Mouse (Mus musculus) hindbrain, embryonic 11.5 days (tissue): ENCODE measurements around the gene Vstm4. TPM values are rescaled to one million over a fixed set of nuclear protein-coding genes. Genes with fewer than 3 reads are reported as not detected.

Experiments used
- ATAC-seq: fragments of 200-750 bp; cut with Nextera tagmentation; 2 replicates; pipeline ENCODE4 v1.8.0; 2017; ENCODE audit warnings: mild to moderate bottlenecking, moderate TSS enrichment, moderate library complexity; ENCODE audit not compliant: low FRiP score
- DNase-seq: peaks from one replicate; pipeline ENCODE4 v3.0.0-alpha.2; 2015; ENCODE audit warnings: low spot score
- H3K27ac ChIP-seq: fragments of 300-500 bp; sonication (generic); 2 replicates; pipeline ENCODE4 v1.5.1; 2014; ENCODE audit warnings: mild to moderate bottlenecking, low read depth, low read length
- H3K27me3 ChIP-seq: fragments of 300-500 bp; sonication (generic); 2 replicates; pipeline ENCODE4 v1.6.1; 2014; ENCODE audit warnings: mild to moderate bottlenecking, low read length, moderate library complexity, mixed read lengths; ENCODE audit not compliant: control insufficient read depth, insufficient read depth
- H3K36me3 ChIP-seq: fragments of 300-500 bp; sonication (generic); 2 replicates; pipeline ENCODE4 v1.6.1; 2014; ENCODE audit warnings: mild to moderate bottlenecking, low read length, moderate library complexity, mixed read lengths; ENCODE audit not compliant: control insufficient read depth, insufficient read depth
- H3K4me1 ChIP-seq: fragments of 300-500 bp; sonication (generic); replicated peaks from 2 replicates; pipeline ENCODE4 v1.6.1; 2014; ENCODE audit warnings: low read length, mixed read lengths; ENCODE audit not compliant: control insufficient read depth, insufficient read depth
- H3K4me2 ChIP-seq: fragments of 300-500 bp; sonication (generic); replicated peaks from 2 replicates; pipeline ENCODE4 v1.6.1; 2014; ENCODE audit warnings: mild to moderate bottlenecking, low read depth, low read length
- H3K4me3 ChIP-seq: fragments of 300-500 bp; sonication (generic); 2 replicates; pipeline ENCODE4 v1.5.1; 2014; ENCODE audit warnings: low read depth, low read length
- H3K9ac ChIP-seq: fragments of 300-500 bp; sonication (generic); 2 replicates; pipeline ENCODE4 v1.6.1; 2014; ENCODE audit warnings: low read depth, low read length
- H3K9me3 ChIP-seq: fragments of 300-500 bp; sonication (generic); 2 replicates; pipeline ENCODE4 v1.6.1; 2016; ENCODE audit warnings: low read length; ENCODE audit not compliant: control insufficient read depth
- WGBS: fragments of 180-500 bp; shearing (Covaris S2); extraction: QIAGEN DNeasy Blood & Tissue Kit; methylation state at CpG from one replicate; pipeline ENCODE4 v1.1.7; 2014; 5-methylcytosine and 5-hydroxymethylcytosine counted together
- polyA plus RNA-seq: library from polyadenylated mRNA; unstranded; fragments of >200 nt; fragmentation: Nextera tagmentation; extraction: Ambion mirVana; gene quantifications from 2 replicates; pipeline ENCODE4 v1.2.1, GENCODE M21; 2014

Vstm4 gene
- polyA plus RNA-seq, 1 experiment from 2014 or later = 3.3 TPM

DNA sequence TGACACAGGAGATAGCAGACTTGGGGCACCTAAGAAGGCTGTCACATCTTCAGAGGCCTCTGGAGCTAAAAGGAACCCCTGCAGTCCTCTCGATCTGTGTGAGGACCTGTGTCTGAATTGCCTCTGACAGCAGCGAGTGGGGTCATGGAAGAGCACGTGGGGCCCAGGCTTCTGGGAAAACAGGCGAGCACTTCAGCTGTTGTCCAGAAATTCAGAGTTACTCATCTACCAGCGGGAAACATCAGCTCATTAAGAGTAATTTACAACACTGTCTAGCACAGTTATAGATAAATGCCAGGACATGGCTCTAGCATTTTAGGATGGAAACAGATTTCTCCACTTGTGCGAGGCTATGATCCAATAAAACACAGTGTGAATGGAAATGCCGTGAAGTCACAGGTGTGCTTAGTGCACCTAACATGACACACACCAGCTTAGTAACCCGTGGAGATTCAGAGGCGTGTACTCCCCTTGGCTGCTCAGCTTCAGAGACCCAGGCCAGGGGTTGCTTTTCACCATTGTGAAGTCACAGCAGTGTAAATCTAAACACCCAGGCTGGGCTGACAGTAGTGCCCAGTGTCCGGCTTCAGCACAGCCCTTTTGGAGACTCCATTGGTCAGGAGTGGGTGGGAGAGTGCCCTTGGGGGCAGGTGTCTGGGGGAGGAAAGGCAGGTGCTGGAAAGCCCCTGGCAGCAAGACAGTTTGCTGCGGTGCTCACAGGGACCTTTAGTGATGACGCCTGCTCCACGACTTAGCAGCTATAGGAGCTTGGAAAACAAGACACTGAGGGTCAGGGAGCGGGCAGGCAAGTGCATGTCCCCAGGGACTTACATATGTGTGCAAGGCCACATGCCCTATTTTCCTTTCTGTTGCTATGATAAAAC is 32.0 kb upstream of the Vstm4 start:
- ATAC-seq (no peak), DNase-seq (no peak)
- H3K4me1 ChIP-seq = no peaks in the 10 kb centered on the region
- no peak overlapping the region for H3K4me3 ChIP-seq
- H3K27me3 ChIP-seq = no peaks in the 10 kb centered on the region
- no peaks in the 10 kb centered on the region for H3K9me3 ChIP-seq
- H3K9ac ChIP-seq = no peak overlapping the region
- no peaks in the 10 kb centered on the region for H3K36me3 ChIP-seq
- no peak overlapping the region for H3K4me2 ChIP-seq
- H3K27ac ChIP-seq = no peak overlapping the region
- WGBS = 57% methylated on average over 14 of the region's 14 CpGs

DNA sequence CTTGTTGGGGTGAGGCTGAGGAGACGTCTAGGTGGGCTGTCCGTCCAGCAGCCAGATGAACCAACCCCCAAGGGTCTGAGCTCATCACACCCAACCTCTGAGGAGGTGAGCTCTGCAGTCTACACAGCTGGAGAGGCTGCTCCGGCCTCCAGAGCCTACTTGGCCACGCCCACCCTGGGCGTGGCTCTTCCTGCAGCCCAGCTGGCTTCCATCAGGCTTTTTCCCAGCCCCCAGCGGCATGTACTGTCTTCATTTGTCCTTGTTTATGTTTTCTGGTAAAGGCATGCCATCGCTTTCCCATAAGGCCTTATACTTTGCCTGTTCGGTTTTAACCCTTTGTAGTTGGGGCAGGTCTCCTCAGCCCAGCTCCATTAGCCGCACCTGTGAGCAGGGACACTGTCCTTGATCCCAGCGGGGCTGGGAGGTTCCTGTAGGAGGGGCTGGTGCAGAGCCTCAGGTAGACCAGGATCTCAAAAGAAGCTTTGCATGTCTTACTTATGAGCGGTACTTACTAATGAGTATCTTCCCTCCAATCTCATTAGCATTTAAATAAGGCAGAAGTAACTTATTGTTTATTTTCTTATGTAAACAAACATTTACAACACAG is 31.0 kb upstream of the Vstm4 start:
- Histone ChIP-seq H3K36me3 (no peaks in the 10 kb centered on the region), H3K4me1 (no peaks in the 10 kb centered on the region), H3K9me3 (no peaks in the 10 kb centered on the region), H3K27ac (no peak overlapping the region), H3K27me3 (no peaks in the 10 kb centered on the region), H3K4me3 (no peak overlapping the region), H3K9ac (no peak overlapping the region), H3K4me2 (0 out of 2 replicates have a peak overlapping the region, but pooled peaks have one; percentile 8)
- ATAC-seq (peak; percentile 61), DNase-seq (peak; percentile 80)
- WGBS = 9% methylated on average over 11 of the region's 11 CpGs

- Histone ChIP-seq H3K9me3 (no peaks in the 10 kb centered on the region), H3K27me3 (no peaks in the 10 kb centered on the region), H3K4me1 (no peaks in the 10 kb centered on the region), H3K36me3 (no peaks in the 10 kb centered on the region), H3K9ac (no peak overlapping the region), H3K4me2 (no peak overlapping the region), H3K4me3 (no peak overlapping the region), H3K27ac (no peak overlapping the region)
- ATAC-seq = no peak
- DNase-seq = no peak
- WGBS = 71% methylated on average over 4 of the region's 4 CpGs
These were observed 29.4 kb upstream of the Vstm4 start for GRCm38 (mm10) chr14:32827165-32827564.

DNA sequence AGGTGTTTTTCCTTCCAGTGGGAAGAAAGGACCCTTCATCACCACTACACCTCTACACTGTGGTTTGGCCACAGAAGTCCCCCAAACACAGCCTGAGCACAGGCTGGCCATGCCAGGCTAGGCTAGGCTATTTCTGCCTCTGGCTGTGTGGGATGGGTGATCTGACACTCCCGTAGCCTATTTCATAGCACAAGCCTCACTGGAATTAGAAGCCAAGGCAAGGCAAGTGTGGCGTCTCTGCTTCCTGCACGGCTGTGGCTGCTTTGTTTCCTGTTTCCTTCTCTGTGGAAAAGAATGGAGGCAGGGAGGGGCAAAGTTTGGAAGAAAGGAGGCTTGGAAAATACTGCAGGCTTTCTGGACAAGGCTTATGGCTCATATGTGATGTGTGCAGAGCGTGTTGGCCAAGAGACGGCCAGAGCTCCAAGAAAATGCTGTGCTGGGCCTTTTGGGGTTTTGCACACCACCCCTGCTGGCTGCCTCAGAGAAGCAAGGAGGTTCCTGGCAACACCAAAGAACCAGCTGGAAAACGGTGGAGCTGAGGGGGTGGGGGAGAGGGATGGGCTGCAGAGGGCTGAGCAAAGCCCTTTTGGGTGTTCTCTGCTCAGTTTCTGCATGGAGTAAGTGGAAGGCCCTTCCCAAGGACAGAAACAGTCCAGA is 28.4 kb upstream of the Vstm4 start:
- DNase-seq = no peak
- H3K9ac ChIP-seq = no peak overlapping the region

GRCm38 (mm10) chr14:32833847-32834246 is 22.7 kb upstream of the Vstm4 start, which contains the start of gene Fam170b:
TSS of gene Fam170b (plus strand) at chr14:32833962.
- ATAC-seq (no peak), DNase-seq (no peak)
- no peaks in the 10 kb centered on the region for H3K27me3 ChIP-seq
- H3K9me3 ChIP-seq = no peaks in the 10 kb centered on the region
- no peak within 1 kb of the TSS for H3K27ac ChIP-seq
- no peaks in the 10 kb centered on the region for H3K36me3 ChIP-seq
- H3K4me2 ChIP-seq = no peak within 1 kb of the TSS
- H3K4me3 ChIP-seq = no peak within 1 kb of the TSS
- H3K4me1 ChIP-seq = no peaks in the 10 kb centered on the region
- H3K9ac ChIP-seq = no peak within 1 kb of the TSS
- 76% methylated on average over 8 of the region's 8 CpGs for WGBS

More for the DNA sequence above, 28.4 kb upstream of the Vstm4 start:
- H3K36me3 ChIP-seq = no peaks in the 10 kb centered on the region
- H3K4me3 ChIP-seq = no peak overlapping the region
- ATAC-seq = no peak
- no peaks in the 10 kb centered on the region for H3K9me3 ChIP-seq
- no peaks in the 10 kb centered on the region for H3K4me1 ChIP-seq
- no peak overlapping the region for H3K27ac ChIP-seq
- WGBS = 57% methylated on average over 6 of the region's 6 CpGs
- no peak overlapping the region for H3K4me2 ChIP-seq
- H3K27me3 ChIP-seq = no peaks in the 10 kb centered on the region

- H3K27me3 ChIP-seq = no peaks in the 10 kb centered on the region
- H3K27ac ChIP-seq = no peak overlapping the region
- no peaks in the 10 kb centered on the region for H3K4me1 ChIP-seq
- ATAC-seq (no peak), DNase-seq (no peak)
- no peaks in the 10 kb centered on the region for H3K9me3 ChIP-seq
- H3K9ac ChIP-seq = no peak overlapping the region
- H3K4me2 ChIP-seq = no peak overlapping the region
- H3K4me3 ChIP-seq = no peak overlapping the region
- WGBS = 92% methylated on average over 14 of the region's 14 CpGs
- H3K36me3 ChIP-seq = no peaks in the 10 kb centered on the region
These were observed 21.4 kb upstream of the Vstm4 start for GRCm38 (mm10) chr14:32835181-32835580.

DNA sequence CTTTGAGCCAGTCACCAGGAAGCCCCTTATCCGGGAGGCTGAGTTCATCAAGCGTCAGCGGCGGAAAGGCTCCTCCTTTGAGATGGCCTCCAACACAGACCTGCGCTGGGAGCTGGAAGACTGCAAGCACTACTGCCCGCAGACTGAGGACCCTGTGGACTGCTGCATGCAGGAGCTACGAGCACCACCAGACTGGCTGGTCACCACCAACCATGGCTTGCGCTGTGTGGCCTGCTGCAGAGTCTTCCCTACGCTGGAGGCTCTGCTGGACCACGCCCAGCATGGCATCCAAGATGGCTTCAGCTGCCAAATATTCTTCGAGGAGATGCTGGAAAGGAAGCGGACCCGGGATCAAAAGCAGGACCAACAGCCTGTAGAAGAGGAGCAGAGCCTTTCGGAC is 21.0 kb upstream of the Vstm4 start:
- H3K4me3 ChIP-seq = no peak overlapping the region
- no peak overlapping the region for H3K4me2 ChIP-seq
- no peaks in the 10 kb centered on the region for H3K27me3 ChIP-seq
- ATAC-seq = no peak
- 90% methylated on average over 14 of the region's 14 CpGs for WGBS
- DNase-seq = no peak
- no peaks in the 10 kb centered on the region for H3K4me1 ChIP-seq
- no peak overlapping the region for H3K9ac ChIP-seq
- no peaks in the 10 kb centered on the region for H3K9me3 ChIP-seq
- no peak overlapping the region for H3K27ac ChIP-seq
- no peaks in the 10 kb centered on the region for H3K36me3 ChIP-seq

- no peak overlapping the region for H3K9ac ChIP-seq
These were observed 20.4 kb upstream of the Vstm4 start for GRCm38 (mm10) chr14:32836191-32836590.

More at GRCm38 (mm10) chr14:32836191-32836590, 20.4 kb upstream of the Vstm4 start:
- no peaks in the 10 kb centered on the region for H3K36me3 ChIP-seq
- H3K4me2 ChIP-seq = no peak overlapping the region
- H3K4me1 ChIP-seq = no peaks in the 10 kb centered on the region
- DNase-seq (no peak), ATAC-seq (no peak)
- no peak overlapping the region for H3K27ac ChIP-seq
- no peak overlapping the region for H3K4me3 ChIP-seq
- H3K27me3 ChIP-seq = no peaks in the 10 kb centered on the region
- 92% methylated on average over 11 of the region's 11 CpGs for WGBS
- no peaks in the 10 kb centered on the region for H3K9me3 ChIP-seq
